Mouse (Mus musculus): ENCODE results near the gene Prkd2. TPM values are rescaled to one million over a fixed set of nuclear protein-coding genes. Genes with fewer than 3 reads are reported as not detected.

Prkd2 gene
- polyA plus RNA-seq, 2 experiments, result 19.2 to 35.9 TPM

DNA sequence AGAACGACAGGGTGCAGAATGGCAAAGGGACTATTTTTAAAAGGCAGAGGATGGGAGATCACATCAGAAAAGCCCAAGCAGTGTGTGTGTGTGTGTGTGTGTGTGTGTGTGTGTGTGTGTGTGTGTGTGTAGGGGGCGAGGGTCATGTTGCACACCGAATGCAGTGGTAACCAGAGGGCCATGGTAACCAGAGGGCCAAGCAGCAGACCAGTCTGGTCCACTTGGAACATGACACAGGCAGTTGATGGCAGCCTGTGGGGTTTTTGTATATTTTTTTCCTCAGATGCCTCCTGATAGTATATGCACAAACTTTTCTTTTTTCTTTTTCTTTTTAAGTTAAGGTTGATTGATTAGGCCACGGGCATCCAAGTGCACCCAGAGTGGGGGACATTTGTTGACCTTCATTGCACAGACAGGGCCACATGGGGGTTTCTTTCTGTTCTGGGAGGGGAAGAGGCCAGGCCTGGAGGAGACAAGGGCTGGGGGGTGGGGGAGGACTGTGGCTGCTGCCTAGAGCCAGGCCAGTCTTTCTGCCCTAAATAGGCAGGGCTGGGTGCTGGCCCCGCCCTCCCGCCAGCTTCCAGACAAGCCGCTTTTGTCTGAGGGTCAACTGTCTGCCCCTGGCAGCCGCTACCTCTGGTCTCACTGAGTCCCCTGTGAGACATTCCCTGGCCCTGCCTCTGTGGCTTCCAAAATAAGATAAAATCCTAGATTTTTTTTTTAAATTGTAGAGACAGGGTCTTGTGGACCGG is 37.3 kb downstream of the Prkd2 start:
- H3K27ac ChIP-seq (replicated peaks; ENCODE audit: low read depth, low read length), result peak overlapping the region; percentile 33

DNA sequence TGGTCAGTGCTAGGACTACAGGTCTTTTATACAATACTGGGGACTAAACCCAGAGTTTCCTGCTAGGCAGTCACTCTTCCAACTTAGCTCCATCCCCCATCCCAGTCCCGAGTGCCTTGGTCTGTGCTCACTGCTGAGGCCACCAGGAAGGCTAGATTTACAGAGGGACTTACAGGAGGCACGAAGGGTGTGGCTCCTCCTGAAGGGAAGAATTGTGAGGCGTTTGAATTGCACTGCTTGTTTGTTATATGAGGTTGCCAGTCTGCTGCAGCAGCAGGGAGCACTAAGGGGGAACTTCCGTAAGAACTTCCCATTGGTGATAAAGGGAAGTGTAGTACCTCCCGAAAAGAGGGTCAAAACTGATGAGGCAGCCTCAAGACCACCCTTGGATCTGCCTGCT is 37.9 kb downstream of the Prkd2 start:
- peaks cover 3% of the 10 kb centered on the region for H3K9me3 ChIP-seq (ENCODE audit: control insufficient read depth, low read length)
- TF ChIP-seq POLR2A (IDR thresholded peaks at IDR 0.05; ENCODE audit: borderline replicate concordance, extremely low read depth, insufficient read depth, insufficient read length), result no peak
- H3K27ac ChIP-seq (replicated peaks; ENCODE audit: low read depth, low read length), result peak overlapping the region; percentile 33
- peaks cover 56% of the 10 kb centered on the region for H3K36me3 ChIP-seq (ENCODE audit: control insufficient read depth, insufficient read depth, low read length)
- WGBS, result 26% methylated on average over 5 of the region's 5 CpGs
- DNase-seq (ENCODE audit: low spot score) (no peak), ATAC-seq (ENCODE audit: low FRiP score, low read depth) (no peak)
- peak overlapping the region; percentile 26; the same call in 1 of the 2 replicates for H3K4me2 ChIP-seq (replicated peaks; ENCODE audit: low read depth, low read length, severe bottlenecking)
- H3K9ac ChIP-seq (ENCODE audit: low read depth, low read length, severe bottlenecking), result no peak overlapping the region
- H3K4me3 ChIP-seq (replicated peaks; ENCODE audit: low read length), result no peak overlapping the region
- no peaks in the 10 kb centered on the region for H3K27me3 ChIP-seq (ENCODE audit: control insufficient read depth, insufficient read depth, low read length)
- H3K4me1 ChIP-seq (ENCODE audit: control insufficient read depth, insufficient read depth, low read length), result peaks cover 14% of the 10 kb centered on the region; the same call in 1 of the 2 replicates

More for the DNA sequence above, 37.3 kb downstream of the Prkd2 start:
- peak overlapping the region; percentile 26 for H3K4me2 ChIP-seq (replicated peaks; ENCODE audit: low read depth, low read length, severe bottlenecking)
- DNase-seq (ENCODE audit: low spot score) (peak; percentile 54), ATAC-seq (ENCODE audit: low FRiP score, low read depth) (0 out of 2 replicates have a peak, but pooled peaks have one; percentile 6)
- 24% methylated on average over 8 of the region's 9 CpGs for WGBS
- H3K9ac ChIP-seq (ENCODE audit: low read depth, low read length, severe bottlenecking), result no peak overlapping the region; the same call in 1 of the 2 replicates
- H3K4me3 ChIP-seq (replicated peaks; ENCODE audit: low read length), result no peak overlapping the region
- no peak for TF ChIP-seq POLR2A (IDR thresholded peaks at IDR 0.05; ENCODE audit: borderline replicate concordance, extremely low read depth, insufficient read depth, insufficient read length)
- H3K36me3 ChIP-seq (ENCODE audit: control insufficient read depth, insufficient read depth, low read length), result peaks cover 49% of the 10 kb centered on the region
- H3K9me3 ChIP-seq (ENCODE audit: control insufficient read depth, low read length), result no peaks in the 10 kb centered on the region; the same call in 1 of the 2 replicates
- H3K27me3 ChIP-seq (ENCODE audit: control insufficient read depth, insufficient read depth, low read length), result no peaks in the 10 kb centered on the region
- peaks cover 14% of the 10 kb centered on the region; the same call in 1 of the 2 replicates for H3K4me1 ChIP-seq (ENCODE audit: control insufficient read depth, insufficient read depth, low read length)

DNA sequence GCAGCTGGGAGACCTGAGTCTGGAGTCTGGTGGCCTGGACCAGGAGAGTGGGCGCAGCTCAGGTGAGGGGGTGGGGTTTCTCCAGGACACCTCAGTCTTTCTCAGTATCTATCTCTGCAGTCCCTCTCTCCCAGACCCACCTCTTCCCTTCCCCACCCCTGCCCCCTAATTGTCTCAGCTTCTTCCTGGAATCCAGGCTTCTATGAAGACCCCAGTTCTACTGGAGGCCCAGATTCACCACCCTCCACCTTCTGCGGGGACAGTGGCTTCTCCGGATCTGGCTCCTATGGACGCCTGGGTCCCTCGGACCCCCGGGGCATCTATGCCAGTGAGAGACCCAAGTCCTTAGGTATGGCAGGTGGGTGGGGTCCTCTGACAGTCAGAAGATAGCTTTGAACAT is 40.5 kb downstream of the Prkd2 start:
- TF ChIP-seq POLR2A (IDR thresholded peaks at IDR 0.05; ENCODE audit: borderline replicate concordance, extremely low read depth, insufficient read depth, insufficient read length), result no peak
- H3K4me2 ChIP-seq (replicated peaks; ENCODE audit: low read depth, low read length, severe bottlenecking), result no peak overlapping the region
- 90% methylated on average over 6 of the region's 6 CpGs for WGBS
- peaks cover 79% of the 10 kb centered on the region for H3K36me3 ChIP-seq (ENCODE audit: control insufficient read depth, insufficient read depth, low read length)
- no peak for ATAC-seq (ENCODE audit: low FRiP score, low read depth)
- no peaks in the 10 kb centered on the region for H3K27me3 ChIP-seq (ENCODE audit: control insufficient read depth, insufficient read depth, low read length)
- H3K9ac ChIP-seq (ENCODE audit: low read depth, low read length, severe bottlenecking), result no peak overlapping the region
- peaks cover 9% of the 10 kb centered on the region for H3K9me3 ChIP-seq (ENCODE audit: control insufficient read depth, low read length)
- peaks cover 7% of the 10 kb centered on the region; the same call in 1 of the 2 replicates for H3K4me1 ChIP-seq (ENCODE audit: control insufficient read depth, insufficient read depth, low read length)
- DNase-seq (ENCODE audit: low spot score), result no peak
- H3K27ac ChIP-seq (replicated peaks; ENCODE audit: low read depth, low read length), result no peak overlapping the region
- no peak overlapping the region for H3K4me3 ChIP-seq (replicated peaks; ENCODE audit: low read length)

- Histone ChIP-seq H3K9ac (ENCODE audit: low read depth, low read length, severe bottlenecking) (no peak overlapping the region), H3K36me3 (ENCODE audit: control insufficient read depth, insufficient read depth, low read length) (peaks cover 75% of the 10 kb centered on the region), H3K27ac (replicated peaks; ENCODE audit: low read depth, low read length) (no peak overlapping the region), H3K27me3 (ENCODE audit: control insufficient read depth, insufficient read depth, low read length) (no peaks in the 10 kb centered on the region), H3K4me2 (replicated peaks; ENCODE audit: low read depth, low read length, severe bottlenecking) (no peak overlapping the region), H3K4me3 (replicated peaks; ENCODE audit: low read length) (no peak overlapping the region), H3K4me1 (ENCODE audit: control insufficient read depth, insufficient read depth, low read length) (peaks cover 7% of the 10 kb centered on the region; the same call in 1 of the 2 replicates), H3K9me3 (ENCODE audit: control insufficient read depth, low read length) (peaks cover 9% of the 10 kb centered on the region)
- WGBS, result 72% methylated on average over 4 of the region's 4 CpGs
- ATAC-seq (ENCODE audit: low FRiP score, low read depth) (no peak), DNase-seq (ENCODE audit: low spot score) (no peak)
- TF ChIP-seq POLR2A (IDR thresholded peaks at IDR 0.05; ENCODE audit: borderline replicate concordance, extremely low read depth, insufficient read depth, insufficient read length), result no peak
These were observed 41.6 kb downstream of the Prkd2 start for GRCm38 (mm10) chr7:16884334-16884733.

- DNase-seq (ENCODE audit: low spot score) (no peak), ATAC-seq (ENCODE audit: low FRiP score, low read depth) (no peak)
- H3K27ac ChIP-seq (replicated peaks; ENCODE audit: low read depth, low read length), result no peak overlapping the region
These were observed 42.6 kb downstream of the Prkd2 start for GRCm38 (mm10) chr7:16885271-16885776.

More at GRCm38 (mm10) chr7:16885271-16885776, 42.6 kb downstream of the Prkd2 start:
- H3K4me2 ChIP-seq (replicated peaks; ENCODE audit: low read depth, low read length, severe bottlenecking), result peak overlapping the region; percentile 28; the same call in 1 of the 2 replicates
- H3K9me3 ChIP-seq (ENCODE audit: control insufficient read depth, low read length), result peaks cover 9% of the 10 kb centered on the region
- no peaks in the 10 kb centered on the region for H3K27me3 ChIP-seq (ENCODE audit: control insufficient read depth, insufficient read depth, low read length)
- peaks cover 73% of the 10 kb centered on the region for H3K36me3 ChIP-seq (ENCODE audit: control insufficient read depth, insufficient read depth, low read length)
- H3K4me1 ChIP-seq (ENCODE audit: control insufficient read depth, insufficient read depth, low read length), result peaks cover 3% of the 10 kb centered on the region; the same call in 1 of the 2 replicates
- H3K9ac ChIP-seq (ENCODE audit: low read depth, low read length, severe bottlenecking), result no peak overlapping the region
- WGBS, result 33% methylated on average over 29 of the region's 95 CpGs
- H3K4me3 ChIP-seq (replicated peaks; ENCODE audit: low read length), result peak overlapping the region; percentile 21
- no peak for TF ChIP-seq POLR2A (IDR thresholded peaks at IDR 0.05; ENCODE audit: borderline replicate concordance, extremely low read depth, insufficient read depth, insufficient read length)

All from limb, embryonic 14.5 days (tissue).